Mouse (Mus musculus): Measurements from ENCODE around the gene Appbp2. TPM values are rescaled to one million over a fixed set of nuclear protein-coding genes. Genes with fewer than 3 reads are reported as not detected.

Appbp2 gene
- polyA plus RNA-seq, 1 experiment: 13.4 TPM

DNA sequence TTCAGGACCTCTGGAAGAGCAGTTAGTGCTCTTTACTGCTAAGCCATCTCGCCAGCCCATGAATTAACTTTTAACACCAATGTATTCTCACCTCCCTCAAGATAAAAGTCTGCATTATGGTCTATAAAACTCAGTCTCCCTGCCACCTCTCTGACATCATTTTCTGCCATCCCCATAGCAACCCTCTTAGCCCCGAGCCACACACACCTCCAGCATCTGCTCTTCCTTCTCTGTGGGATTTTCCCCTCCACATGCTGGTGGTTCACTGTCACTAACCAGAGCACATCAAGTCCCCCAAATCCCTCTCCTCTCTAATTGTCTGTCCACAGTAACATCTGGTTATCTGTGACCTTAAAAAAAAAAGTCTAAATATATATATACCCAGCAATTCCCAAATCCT lies 36.0 kb downstream of the Appbp2 start:
- no peak for TF ChIP-seq POLR2A (IDR thresholded peaks at IDR 0.05; ENCODE audit: control insufficient read depth, low read depth, low read length)
- Histone ChIP-seq H3K36me3 (ENCODE audit: control insufficient read depth, insufficient read depth, low read length) (peaks cover 2% of the 10 kb centered on the region), H3K4me1 (ENCODE audit: control insufficient read depth, insufficient read depth, low read length) (no peaks in the 10 kb centered on the region), H3K27ac (ENCODE audit: control insufficient read depth, insufficient read depth, low read depth, low read length) (no peak overlapping the region), H3K27me3 (ENCODE audit: control insufficient read depth, insufficient read depth, low read length) (no peaks in the 10 kb centered on the region), H3K4me3 (ENCODE audit: control insufficient read depth, low read depth, low read length) (no peak overlapping the region)

DNA sequence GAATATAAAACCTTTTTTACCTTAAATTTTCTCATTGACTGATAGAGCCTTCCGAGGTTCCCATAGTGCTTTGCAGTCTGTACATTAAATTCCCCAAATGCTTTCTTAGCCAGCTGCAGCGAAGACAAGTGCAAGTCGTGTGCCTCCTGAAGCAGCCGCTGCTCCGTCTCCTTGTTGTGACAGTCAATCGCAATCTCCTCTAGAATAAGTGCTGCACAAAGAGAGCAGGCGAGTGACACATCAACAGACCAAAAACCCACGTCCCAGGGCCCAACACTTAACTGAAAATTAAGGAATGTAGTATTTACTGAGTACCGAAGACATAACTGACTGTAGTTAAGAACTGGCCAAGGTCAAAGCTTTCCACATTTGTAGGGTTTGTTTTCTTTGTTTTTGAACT lies 38.9 kb downstream of the Appbp2 start:
- H3K4me3 ChIP-seq (ENCODE audit: control insufficient read depth, low read depth, low read length): peak overlapping the region; percentile 20
- H3K27me3 ChIP-seq (ENCODE audit: control insufficient read depth, insufficient read depth, low read length): no peaks in the 10 kb centered on the region
- H3K4me1 ChIP-seq (ENCODE audit: control insufficient read depth, insufficient read depth, low read length): no peaks in the 10 kb centered on the region
- no peak overlapping the region for H3K27ac ChIP-seq (ENCODE audit: control insufficient read depth, insufficient read depth, low read depth, low read length)
- TF ChIP-seq POLR2A (IDR thresholded peaks at IDR 0.05; ENCODE audit: control insufficient read depth, low read depth, low read length): no peak
- TF ChIP-seq CTCF (IDR thresholded peaks at IDR 0.05; ENCODE audit: control insufficient read depth, insufficient read depth, insufficient replicate concordance, low read depth, low read length): no peak
- peaks cover 4% of the 10 kb centered on the region for H3K36me3 ChIP-seq (ENCODE audit: control insufficient read depth, insufficient read depth, low read length)

DNA sequence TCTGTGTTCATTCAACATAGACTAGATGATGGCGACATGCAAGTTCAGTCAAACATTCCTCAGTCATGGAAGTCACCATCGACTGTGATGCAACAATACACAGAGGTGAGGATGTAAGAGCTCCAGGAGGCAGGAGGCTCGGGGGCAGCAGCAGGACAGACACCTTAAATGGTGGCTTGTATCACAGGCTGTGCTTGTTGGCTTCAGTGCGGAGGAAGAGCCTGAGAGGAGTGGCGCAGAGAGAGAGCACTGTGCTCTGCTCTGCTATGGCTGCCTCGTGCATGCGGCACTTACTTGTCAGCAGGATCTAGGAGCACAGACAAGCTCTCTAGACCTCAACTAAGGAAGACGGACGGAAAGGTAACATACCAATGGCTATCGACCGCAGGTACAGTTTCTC lies 40.7 kb downstream of the Appbp2 start:
- TF ChIP-seq POLR2A (IDR thresholded peaks at IDR 0.05; ENCODE audit: control insufficient read depth, low read depth, low read length): peak; percentile 60; the same call in 1 of the 2 replicates
- TF ChIP-seq CTCF (IDR thresholded peaks at IDR 0.05; ENCODE audit: control insufficient read depth, insufficient read depth, insufficient replicate concordance, low read depth, low read length): no peak
- Histone ChIP-seq H3K36me3 (ENCODE audit: control insufficient read depth, insufficient read depth, low read length) (peaks cover 6% of the 10 kb centered on the region), H3K27me3 (ENCODE audit: control insufficient read depth, insufficient read depth, low read length) (no peaks in the 10 kb centered on the region), H3K27ac (ENCODE audit: control insufficient read depth, insufficient read depth, low read depth, low read length) (peak overlapping the region; percentile 79), H3K4me1 (ENCODE audit: control insufficient read depth, insufficient read depth, low read length) (no peaks in the 10 kb centered on the region), H3K4me3 (ENCODE audit: control insufficient read depth, low read depth, low read length) (peak overlapping the region; percentile 81)

DNA sequence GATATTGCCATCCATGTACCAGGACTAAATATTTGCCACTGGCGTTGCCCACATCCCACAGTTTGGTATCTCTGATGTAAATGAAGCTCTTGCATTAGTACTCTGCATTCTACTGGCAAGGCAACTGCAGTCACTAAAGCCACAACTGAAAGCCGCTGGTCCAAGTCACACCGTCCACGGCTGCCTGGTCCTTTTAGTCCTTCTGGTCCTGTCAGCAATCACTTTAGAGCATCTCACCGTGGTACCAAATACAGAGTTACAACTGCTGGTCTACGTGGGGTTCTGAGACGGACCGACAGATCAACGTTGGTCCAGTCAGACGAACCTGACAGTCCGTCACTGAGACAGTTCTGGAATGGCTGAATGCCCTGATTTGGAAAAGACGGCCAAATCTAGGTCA lies 44.2 kb downstream of the Appbp2 start:
- peaks cover 6% of the 10 kb centered on the region for H3K36me3 ChIP-seq (ENCODE audit: control insufficient read depth, insufficient read depth, low read length)
- no peak overlapping the region for H3K27ac ChIP-seq (ENCODE audit: control insufficient read depth, insufficient read depth, low read depth, low read length)
- H3K4me1 ChIP-seq (ENCODE audit: control insufficient read depth, insufficient read depth, low read length): no peaks in the 10 kb centered on the region
- no peak overlapping the region for H3K4me3 ChIP-seq (ENCODE audit: control insufficient read depth, low read depth, low read length)
- H3K27me3 ChIP-seq (ENCODE audit: control insufficient read depth, insufficient read depth, low read length): no peaks in the 10 kb centered on the region
- TF ChIP-seq CTCF (IDR thresholded peaks at IDR 0.05; ENCODE audit: control insufficient read depth, insufficient read depth, insufficient replicate concordance, low read depth, low read length) (no peak), POLR2A (IDR thresholded peaks at IDR 0.05; ENCODE audit: control insufficient read depth, low read depth, low read length) (no peak)

DNA sequence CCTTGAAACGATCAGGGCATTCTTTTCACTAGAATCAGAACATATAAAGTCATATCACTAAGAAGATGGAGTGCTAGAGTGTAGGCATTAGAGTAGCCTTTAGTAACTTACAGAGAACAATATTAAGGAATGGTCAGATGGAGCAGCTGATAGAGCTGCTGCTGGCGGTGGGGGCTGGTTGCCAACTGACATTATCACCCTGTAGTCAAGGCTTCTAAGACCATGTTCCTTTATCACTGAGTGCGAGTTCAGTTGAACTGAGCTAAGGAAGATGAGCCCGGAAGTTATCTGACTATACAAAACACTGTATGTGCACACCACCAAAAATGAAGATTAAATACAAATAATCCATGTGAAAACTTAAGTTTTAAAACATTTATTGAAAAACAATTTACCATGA lies 45.8 kb downstream of the Appbp2 start:
- no peaks in the 10 kb centered on the region for H3K27me3 ChIP-seq (ENCODE audit: control insufficient read depth, insufficient read depth, low read length)
- H3K27ac ChIP-seq (ENCODE audit: control insufficient read depth, insufficient read depth, low read depth, low read length): no peak overlapping the region
- H3K4me3 ChIP-seq (ENCODE audit: control insufficient read depth, low read depth, low read length): no peak overlapping the region
- no peak for TF ChIP-seq CTCF (IDR thresholded peaks at IDR 0.05; ENCODE audit: control insufficient read depth, insufficient read depth, insufficient replicate concordance, low read depth, low read length)
- TF ChIP-seq POLR2A (IDR thresholded peaks at IDR 0.05; ENCODE audit: control insufficient read depth, low read depth, low read length): no peak
- no peaks in the 10 kb centered on the region for H3K4me1 ChIP-seq (ENCODE audit: control insufficient read depth, insufficient read depth, low read length)
- peaks cover 4% of the 10 kb centered on the region for H3K36me3 ChIP-seq (ENCODE audit: control insufficient read depth, insufficient read depth, low read length)

DNA sequence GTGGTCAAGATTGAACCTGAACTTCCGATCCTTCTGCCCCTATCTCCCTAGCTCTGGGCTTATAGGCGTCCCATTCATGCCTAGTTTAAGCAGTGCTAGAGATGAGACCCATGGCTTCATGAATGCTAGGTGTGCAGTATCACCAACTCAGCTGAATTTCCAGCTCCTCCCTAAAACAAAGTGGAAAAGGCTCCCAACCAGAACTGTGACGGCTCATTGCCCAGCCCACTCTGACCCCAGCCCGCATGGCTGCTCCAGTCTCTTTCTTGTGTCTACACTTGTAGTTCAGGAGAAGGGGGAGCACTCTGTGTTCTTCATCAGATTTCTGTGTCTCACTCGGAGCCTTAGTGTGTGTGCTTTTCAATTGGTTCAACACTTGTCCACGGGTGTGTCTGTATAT lies 50.1 kb downstream of the Appbp2 start:
- TF ChIP-seq CTCF (IDR thresholded peaks at IDR 0.05; ENCODE audit: control insufficient read depth, insufficient read depth, insufficient replicate concordance, low read depth, low read length): no peak
- no peak for TF ChIP-seq POLR2A (IDR thresholded peaks at IDR 0.05; ENCODE audit: control insufficient read depth, low read depth, low read length)
- Histone ChIP-seq H3K27ac (ENCODE audit: control insufficient read depth, insufficient read depth, low read depth, low read length) (no peak overlapping the region), H3K4me1 (ENCODE audit: control insufficient read depth, insufficient read depth, low read length) (peaks cover 5% of the 10 kb centered on the region), H3K36me3 (ENCODE audit: control insufficient read depth, insufficient read depth, low read length) (no peaks in the 10 kb centered on the region), H3K4me3 (ENCODE audit: control insufficient read depth, low read depth, low read length) (no peak overlapping the region), H3K27me3 (ENCODE audit: control insufficient read depth, insufficient read depth, low read length) (no peaks in the 10 kb centered on the region)

DNA sequence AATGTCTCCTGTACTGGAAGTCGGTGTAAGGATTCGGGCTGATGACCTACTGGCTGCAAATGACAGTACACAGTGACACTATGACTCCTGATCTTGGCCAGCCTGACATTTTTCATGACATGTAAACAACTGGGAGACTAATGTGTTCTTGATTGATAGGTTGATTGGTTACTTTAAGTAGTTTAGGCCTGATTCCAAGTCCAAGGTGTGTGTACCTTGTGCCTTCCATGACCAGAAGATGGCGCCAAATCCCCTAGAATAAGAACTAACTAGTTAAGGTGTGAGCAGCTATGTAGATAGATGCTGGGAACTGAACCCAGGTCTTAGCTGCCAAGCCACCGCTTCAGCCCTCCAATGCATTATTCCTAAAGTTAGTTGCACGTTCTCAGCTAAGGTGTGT lies 50.8 kb downstream of the Appbp2 start:
- H3K27ac ChIP-seq (ENCODE audit: control insufficient read depth, insufficient read depth, low read depth, low read length): no peak overlapping the region
- H3K36me3 ChIP-seq (ENCODE audit: control insufficient read depth, insufficient read depth, low read length): no peaks in the 10 kb centered on the region
- no peak overlapping the region for H3K4me3 ChIP-seq (ENCODE audit: control insufficient read depth, low read depth, low read length)
- H3K4me1 ChIP-seq (ENCODE audit: control insufficient read depth, insufficient read depth, low read length): peaks cover 5% of the 10 kb centered on the region
- H3K27me3 ChIP-seq (ENCODE audit: control insufficient read depth, insufficient read depth, low read length): no peaks in the 10 kb centered on the region
- no peak for TF ChIP-seq POLR2A (IDR thresholded peaks at IDR 0.05; ENCODE audit: control insufficient read depth, low read depth, low read length)
- TF ChIP-seq CTCF (IDR thresholded peaks at IDR 0.05; ENCODE audit: control insufficient read depth, insufficient read depth, insufficient replicate concordance, low read depth, low read length): peak; percentile 24; the same call in 1 of the 2 replicates

DNA sequence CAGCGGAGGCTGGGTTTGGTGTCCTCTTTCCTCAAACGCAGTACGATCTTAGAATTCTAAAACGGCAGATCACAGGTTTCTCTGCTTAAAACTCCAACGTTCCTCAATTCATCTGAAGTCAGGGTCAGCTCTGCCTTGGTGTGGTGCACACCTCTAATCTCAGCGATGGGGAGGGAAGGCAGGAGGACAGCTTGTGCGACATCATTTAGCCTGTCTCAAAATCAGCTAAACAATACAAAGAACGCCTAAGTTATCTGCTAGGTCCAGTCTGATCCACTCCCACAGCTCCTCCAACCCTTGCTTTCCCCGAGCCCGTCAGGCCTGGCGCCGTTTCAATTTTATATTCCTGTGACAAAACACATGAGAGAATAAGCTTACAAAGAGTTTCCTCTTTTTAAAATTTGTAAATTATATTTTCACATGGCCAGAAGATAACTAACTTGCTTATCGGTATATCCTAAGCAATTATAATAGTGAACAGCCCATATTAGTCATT lies 51.6 kb downstream of the Appbp2 start:
- Histone ChIP-seq H3K36me3 (ENCODE audit: control insufficient read depth, insufficient read depth, low read length) (no peaks in the 10 kb centered on the region), H3K27ac (ENCODE audit: control insufficient read depth, insufficient read depth, low read depth, low read length) (peak overlapping the region; percentile 71; the same call in 1 of the 2 replicates)
- no peak; the same call in 1 of the 2 replicates for TF ChIP-seq POLR2A (IDR thresholded peaks at IDR 0.05; ENCODE audit: control insufficient read depth, low read depth, low read length)
- TF ChIP-seq CTCF (IDR thresholded peaks at IDR 0.05; ENCODE audit: control insufficient read depth, insufficient read depth, insufficient replicate concordance, low read depth, low read length): no peak

More for the DNA sequence above, 51.6 kb downstream of the Appbp2 start:
- peaks cover 5% of the 10 kb centered on the region for H3K4me1 ChIP-seq (ENCODE audit: control insufficient read depth, insufficient read depth, low read length)
- no peaks in the 10 kb centered on the region for H3K27me3 ChIP-seq (ENCODE audit: control insufficient read depth, insufficient read depth, low read length)
- peak overlapping the region; percentile 86 for H3K4me3 ChIP-seq (ENCODE audit: control insufficient read depth, low read depth, low read length)

Measured in testis, adult 2 months (tissue).